Mouse (Mus musculus): ENCODE data around the gene Plbd1.

Gene Plbd1

DNA sequence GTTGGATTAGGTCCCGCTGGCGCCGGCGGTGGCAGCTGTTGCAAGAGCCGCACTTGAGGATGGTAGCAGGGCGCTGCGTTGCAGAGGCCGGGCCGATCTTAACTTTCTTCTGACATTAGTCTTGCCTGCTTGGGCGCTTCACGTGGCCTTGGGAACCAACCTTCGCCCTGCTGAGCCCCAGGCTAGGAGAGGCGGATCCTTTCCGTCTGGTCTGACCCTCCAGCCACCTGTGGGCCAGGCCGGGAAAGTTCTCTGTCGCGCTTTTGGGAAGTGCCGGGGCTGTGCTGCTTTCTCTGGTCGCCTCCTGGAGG, at the start of gene Plbd1:
Plbd1 (minus strand) TSS at position 223 of the 311 bp plus-strand sequence.
- 10% methylated on average over 19 of the region's 19 CpGs for WGBS

DNA sequence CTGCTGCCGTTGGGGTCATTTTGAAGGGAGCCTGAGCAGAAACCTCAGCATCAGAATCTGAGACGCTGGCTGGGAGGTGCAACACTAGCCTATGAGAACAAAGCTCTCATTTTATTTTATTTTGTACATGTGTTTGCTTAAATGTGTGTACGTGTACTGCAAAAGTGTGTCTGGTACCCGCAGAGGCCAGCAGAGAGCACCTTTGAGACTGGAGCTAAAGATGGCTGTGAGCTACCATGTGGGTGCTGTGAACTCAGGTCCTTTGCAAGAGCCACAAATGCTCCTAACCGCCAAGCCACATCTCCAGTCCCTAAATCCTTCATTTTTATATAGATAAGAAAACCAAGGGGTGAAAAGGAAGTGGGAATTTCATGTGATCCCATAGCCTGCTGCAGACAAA, 48.7 kb upstream of the Plbd1 start:
- WGBS: 90% methylated on average over 5 of the region's 5 CpGs

DNA sequence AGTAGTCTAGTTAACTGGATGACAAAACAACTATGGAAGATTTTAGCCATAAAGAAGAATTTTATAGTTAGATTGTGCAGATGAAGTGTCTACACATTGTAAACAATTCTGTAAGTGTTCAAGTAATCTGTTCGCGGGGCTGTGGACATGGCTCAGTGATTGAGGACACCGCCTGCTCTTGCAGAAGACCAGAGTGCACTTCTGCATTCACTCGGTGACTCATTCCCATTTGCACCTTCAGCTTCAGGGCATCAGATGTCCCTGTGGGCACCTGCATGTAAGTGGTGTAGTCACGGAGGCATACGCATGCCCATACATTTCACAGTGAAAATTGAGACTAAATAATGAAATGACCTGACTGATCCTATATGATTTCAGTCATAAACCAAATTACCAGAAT, 46.9 kb upstream of the Plbd1 start:
- 95% methylated on average over 6 of the region's 6 CpGs for WGBS

DNA sequence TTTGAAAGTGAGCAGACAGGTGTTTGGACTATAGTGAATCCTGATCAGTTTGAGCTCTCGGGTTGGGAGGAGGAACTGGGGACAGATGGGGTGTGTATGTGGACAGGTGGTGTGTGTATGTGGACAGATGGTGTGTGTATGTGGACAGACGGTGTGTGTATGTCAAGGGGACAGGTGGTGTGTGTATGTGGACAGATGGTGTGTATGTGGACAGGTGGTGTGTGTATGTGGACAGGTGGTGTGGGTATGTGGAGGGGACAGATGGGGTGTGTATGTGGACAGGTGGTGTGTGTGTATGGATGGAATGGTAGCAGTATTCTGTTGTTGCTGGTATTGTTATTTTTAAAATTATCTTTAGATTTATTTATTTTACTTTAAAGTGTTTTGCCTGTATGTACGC, 40.1 kb upstream of the Plbd1 start:
- WGBS: 82% methylated on average over 3 of the region's 3 CpGs

DNA sequence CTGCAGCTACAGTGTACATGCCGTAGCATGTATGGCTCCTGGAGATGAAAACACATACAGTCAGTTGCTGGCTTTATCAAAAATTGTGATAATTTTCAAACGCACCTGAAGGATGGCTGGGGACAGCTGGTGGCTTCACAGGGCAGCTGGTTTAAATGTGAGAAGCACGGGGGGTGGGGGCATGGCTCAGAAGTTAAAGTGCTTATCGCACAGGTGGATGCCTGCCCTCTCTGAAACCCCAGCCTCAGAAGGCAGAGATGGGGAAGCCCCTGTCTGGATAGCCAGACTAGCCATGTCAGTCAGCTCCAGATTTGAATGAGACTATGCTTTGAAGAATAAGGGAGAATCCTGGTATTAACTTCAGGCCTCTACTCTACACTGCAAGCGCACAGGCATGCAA, 39.5 kb upstream of the Plbd1 start:
- 94% methylated on average over 5 of the region's 5 CpGs for WGBS

DNA sequence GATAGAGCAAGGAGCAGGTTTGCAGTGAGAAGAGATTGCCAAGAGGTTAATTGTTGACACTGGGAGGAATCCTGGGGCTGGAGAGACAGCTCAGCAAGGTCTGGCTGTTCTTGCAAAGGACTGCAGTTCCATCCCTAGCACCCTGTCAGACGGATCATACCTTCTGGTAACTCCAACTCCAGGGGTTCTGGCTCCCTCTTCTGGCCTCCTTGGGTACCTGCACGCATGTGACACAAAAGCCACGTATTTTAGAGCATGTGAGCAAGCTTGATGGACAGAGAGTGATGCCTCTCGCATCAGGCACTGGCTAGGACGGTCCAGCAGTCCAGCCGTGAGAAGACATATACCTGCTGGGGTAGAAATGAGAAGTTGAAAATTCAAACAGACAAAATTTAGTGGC, 29.6 kb upstream of the Plbd1 start:
- 91% methylated on average over 6 of the region's 6 CpGs for WGBS

DNA sequence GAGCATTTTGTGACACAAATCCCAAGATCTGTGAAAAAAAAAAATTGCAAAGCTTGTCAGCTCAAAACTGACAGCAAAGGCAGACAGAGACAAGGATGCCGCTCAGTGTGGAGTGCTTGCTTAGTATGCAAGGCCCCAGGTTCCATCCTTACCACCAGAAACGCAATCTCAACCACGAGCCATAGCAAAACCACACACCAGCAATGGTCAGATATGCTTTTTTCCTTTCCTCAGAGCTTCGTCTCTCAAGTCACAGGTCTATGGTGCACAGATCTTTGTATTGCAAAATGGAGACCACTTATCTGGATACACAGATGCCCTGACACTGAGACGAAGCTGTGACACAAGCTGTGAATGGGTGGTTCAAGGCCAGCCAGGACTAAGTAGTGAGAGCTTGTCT, 28.8 kb upstream of the Plbd1 start:
- 84% methylated on average over 5 of the region's 5 CpGs for WGBS

DNA sequence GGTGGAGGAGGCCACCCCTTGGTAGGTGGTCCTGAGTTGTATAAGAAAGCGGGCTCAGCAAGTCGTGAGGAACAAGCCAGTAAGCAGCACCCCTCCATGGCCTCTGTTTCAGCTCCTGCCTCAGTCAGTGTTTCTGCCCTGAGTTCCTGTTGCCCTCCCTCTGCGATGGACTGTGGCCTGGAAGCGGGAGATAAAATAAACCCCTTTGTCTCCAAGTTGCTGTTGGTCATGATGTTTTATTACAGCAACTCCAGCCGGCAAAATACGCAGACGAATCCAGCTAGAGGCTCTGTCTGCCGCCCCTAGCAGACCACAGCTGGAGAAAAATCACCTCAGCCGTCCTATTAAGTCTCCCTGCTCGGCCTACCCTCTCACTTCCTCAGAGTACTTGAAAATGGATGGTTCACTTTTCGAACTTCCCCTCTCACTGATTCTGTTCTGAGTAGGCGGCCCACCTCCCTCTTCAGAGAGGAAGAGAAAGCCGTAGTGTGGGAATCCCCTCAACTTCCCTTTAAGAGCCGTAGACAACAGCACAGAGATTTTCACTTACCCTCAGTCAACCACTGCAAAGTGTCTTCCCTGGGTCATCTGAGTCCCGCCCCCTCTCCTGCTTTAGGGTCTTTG, 28.2 kb upstream of the Plbd1 start:
- WGBS: 71% methylated on average over 15 of the region's 15 CpGs

DNA sequence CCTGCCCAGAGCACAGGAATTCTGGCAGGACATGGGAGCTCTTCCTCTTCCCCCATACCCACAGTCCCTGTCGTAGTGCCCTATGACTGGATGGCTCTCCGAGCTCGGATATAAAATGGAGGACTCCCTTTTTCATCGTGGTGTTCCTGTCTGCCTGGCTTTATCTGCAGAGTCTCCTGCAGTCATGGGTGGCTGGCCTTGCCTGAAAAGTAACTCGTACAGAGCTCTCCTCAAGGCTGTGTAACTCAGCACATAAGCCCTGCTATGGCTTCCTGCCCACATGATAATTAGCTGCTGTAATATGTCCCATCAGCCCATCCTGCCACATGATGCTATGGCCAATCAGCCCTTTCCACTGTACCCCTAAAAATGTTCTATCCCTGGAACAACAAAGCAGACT, 23.7 kb upstream of the Plbd1 start:
- whole genome bisulfite sequencing: 74% methylated on average over 5 of the region's 5 CpGs

DNA sequence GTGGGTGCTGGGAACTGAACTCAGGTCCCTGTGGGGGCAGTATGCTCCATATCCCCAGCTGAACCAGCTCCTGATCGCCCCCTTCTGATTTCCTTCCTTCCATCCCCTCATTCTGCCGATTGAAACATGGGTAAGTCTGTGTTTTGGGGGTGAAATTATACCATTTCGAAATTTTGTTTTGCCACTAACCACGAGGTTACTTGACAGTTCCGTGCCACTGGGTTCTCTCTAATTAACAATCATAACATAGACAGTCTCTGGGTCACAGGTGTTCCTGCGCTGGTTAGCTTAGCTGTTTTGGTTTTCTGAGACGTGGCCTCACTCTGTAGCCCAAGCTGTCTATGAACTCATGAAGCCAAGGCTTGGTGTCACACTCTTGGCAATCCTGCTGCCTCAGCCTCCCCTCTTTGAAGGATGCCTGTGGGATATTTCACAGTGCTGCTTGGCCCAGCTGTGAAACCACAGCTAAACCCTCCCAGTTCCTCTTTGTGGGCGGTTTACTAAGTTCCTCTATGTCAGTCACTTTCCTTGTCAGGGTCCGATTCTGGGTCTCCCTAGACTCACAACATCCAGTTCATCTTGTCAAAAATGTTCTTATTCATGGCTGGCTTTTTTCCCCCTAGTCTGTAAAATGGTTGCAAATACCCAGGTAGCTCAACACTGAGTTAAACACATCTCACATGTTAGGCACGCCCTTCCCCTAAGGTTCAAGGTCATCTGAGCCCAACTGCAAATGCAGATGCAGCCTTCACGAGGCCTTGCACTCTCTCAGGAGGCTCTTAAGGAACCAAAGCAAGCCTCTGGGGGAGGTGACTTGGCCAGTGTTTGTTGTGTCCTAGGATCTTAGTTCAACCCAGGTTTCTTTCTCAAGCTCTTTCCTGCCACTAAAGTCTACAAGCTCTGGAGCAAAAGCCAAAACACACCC, 21.9 kb upstream of the Plbd1 start:
- WGBS: 87% methylated on average over 11 of the region's 11 CpGs

DNA sequence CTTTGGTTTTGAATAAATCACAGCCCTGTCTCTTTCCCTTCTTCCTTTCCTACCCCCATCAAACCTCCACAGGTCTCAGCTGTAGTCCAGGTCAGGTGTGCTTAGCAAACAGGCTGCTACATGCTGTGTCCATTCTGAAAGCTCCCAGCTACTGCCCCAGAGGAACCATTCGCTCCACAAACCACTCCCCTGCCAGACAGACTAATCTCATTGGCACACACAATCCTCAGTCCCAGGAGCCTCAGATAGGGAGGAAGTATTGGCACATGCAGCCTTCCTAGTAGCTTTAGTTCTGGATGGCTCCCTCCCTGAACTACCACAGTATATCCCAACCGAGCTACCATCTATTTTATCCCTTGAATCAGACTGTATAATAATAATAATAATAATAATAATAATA, 17.7 kb upstream of the Plbd1 start:
- 54% methylated on average over 2 of the region's 2 CpGs for WGBS

DNA sequence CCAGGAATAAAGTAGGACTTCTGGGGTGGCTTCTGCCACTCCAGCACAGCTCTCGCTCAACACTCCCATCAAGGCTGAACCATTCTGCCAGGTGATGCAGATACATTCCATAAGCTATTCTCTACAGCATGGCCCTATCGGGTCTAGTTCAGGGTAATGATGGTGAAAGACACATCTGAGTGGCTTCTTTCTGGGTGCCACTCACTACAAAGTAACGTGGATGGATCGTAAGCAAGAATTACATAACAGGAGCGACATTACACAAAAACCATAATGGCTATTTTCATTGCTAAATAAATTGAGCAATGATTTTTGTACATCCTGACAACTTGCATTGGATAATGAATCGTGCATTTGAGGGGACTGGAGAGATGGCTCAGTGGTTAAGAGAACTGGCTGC, 13.2 kb upstream of the Plbd1 start:
- WGBS: 91% methylated on average over 6 of the region's 6 CpGs

DNA sequence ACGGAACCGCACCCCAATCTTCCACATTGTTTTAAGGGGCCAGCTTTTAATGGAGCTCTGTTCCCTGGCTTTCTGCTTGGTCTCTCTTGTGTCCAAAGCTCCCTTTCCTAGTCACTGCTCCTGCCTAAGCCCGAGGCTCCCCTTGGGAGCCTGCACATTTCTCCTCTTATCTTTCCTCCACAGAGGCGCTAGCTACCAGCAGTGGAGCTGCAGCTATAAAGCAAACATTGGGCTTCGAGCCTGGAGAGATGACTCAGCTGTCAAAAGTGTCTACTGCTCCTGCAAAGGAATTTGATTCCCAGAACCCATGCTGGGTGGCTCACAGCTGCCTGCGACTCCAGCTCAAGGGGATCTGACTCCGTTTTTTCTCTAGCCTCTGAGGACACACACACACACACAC, 10.7 kb upstream of the Plbd1 start:
- 43% methylated on average over 7 of the region's 7 CpGs for WGBS

DNA sequence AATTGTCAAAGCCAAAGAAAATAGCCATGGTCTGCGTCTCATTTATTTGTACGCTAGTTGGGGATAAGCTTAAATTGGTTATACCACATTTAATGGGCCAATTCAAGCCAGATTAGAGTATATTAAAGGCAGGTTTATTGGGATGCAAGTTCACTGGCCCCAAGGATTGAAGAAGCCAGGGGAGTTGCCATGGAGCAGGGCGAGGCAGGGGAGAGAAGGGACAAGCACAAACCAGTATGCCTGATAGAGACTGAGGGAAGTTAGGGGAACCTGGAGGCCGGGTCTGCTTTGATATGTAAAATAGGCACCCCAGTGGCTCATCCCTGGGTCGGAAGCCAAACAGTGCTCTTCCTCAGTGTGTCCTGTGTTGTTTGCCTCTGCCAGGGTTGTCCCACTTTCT, 7.5 kb upstream of the Plbd1 start:
- WGBS: 69% methylated on average over 5 of the region's 5 CpGs

DNA sequence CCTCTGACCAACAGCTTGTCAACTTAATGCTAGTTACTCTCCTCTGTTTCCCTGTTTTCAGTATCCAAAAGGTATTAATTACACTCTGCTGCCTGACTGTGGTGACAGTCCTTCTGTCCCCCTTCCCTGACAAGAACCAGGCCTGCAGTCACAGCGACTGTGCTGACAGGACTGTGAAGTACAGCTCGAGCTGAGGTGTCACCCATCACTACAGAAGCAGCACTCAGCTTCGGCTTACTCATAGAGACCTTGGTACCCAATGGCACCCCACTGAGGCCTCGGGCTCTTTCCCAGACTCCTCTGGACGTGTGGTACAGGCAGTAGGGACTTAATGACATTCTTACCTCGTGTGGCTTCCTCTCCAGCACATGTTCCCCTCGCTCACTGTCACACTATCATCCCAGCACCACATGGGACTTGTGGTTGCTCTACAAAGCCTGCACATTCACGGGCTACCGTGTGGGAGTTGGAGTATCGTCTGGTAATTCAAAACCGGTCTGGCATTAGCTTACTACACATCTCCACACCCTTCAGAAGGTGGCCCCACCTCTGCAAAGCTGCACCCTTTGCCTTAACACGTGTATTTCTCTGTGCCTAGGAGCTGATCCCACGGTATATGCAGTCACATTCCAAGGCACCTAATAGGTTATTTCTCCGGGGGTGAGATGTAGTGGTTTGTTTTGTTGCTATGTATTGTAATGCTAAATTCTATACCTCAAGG, 6.7 kb upstream of the Plbd1 start:
- WGBS: 66% methylated on average over 14 of the region's 14 CpGs

DNA sequence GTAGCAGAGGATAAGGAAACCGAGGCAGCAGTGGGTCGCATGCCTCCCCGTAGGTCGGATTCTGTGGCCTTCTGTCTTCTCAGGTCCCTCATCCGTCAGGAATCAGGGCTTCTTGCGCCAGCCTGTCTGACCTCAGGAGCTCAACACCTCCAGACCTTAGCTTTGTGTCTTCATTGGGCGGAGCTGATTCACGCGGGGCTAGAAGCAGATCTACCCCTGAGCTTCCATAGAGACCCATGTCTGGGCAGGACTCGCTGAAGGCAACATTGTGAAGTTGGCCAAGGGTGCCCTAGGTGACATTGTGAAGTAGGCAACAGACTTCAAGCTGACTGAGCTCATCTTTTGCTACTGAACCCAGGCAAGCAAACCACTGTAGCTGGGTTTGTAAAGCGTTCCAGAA, 335 bp upstream of the Plbd1 start:
- WGBS: 54% methylated on average over 11 of the region's 11 CpGs

DNA sequence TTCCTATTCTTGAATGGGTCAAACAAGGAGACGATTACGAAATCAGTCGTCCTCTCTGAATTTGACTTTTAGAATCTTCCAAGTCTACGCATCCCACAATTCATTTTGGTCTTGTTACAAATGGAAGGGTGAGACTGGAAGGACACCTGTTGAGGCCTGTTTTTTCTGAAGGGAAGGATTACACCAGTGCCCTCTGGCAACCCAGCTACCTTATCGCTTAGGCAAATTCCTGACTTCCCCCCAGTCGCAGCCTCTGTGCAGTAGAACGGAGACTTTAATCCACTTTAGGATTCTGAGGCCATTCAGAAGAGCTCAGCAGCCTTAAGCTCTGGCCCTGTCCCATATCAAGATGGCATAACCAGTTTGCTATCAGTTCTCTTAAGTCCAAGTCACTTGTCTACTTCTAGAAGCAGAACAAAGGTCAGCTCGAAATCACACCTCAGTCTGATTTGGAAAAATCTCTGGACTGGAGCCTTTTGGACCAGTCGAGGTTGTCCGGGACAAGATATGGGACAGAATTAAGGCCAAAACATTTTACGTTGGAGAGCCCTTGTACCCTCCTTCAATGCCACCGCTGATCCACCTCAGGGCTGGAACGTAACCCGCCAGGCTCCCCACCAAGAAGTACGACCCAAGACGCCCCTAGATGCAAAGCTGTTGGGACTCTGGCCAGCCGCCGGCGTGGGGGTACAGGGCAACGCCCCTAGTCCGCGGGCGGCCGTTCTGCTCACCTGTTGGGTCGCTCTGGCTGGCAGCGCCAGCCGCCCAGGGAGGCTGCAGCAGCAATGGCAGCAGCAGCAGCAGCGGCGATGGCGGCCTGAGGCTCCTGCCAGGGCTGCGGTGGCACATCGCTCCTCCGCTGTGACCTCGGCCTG, 660 bp downstream of the Plbd1 start:
- WGBS: 25% methylated on average over 34 of the region's 34 CpGs

DNA sequence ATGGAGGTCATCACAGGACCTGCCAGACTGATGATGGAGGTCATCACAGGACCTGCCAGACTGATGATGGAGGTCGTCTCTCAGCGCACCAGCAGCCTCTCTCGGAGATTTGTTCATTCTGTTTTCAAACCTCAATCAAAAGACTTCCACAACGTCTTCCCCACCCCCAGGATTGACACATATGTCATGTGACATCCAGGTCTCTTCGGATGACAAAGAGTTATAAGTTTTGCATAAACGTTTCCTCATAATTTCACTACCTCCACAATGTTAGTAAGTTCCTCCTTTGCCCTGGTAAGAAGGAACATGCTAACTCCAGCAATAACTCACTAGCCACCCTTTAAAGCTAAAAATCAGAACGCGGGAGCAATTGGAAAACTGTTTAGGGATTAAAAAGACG, 2.5 kb downstream of the Plbd1 start:
- WGBS: 91% methylated on average over 9 of the region's 9 CpGs

DNA sequence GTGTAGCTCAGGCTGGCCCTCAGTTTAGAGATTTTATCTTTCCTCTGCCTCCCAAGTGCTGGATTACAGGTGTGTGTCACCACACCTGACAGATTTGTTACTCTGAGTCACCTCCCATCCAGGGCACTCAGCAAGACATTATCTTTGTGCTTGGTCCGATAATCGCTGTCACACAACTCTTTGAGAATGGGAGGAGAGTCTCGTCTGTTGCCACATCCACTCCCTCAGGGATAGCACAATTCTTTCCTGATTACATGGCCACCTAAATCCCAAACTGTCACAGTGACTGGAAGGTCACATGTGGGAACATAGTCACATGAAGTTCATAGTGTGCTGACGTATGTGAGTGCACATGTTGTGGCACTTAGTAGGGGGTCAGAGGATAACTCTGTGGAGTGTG, 3.4 kb downstream of the Plbd1 start:
- WGBS: 95% methylated on average over 4 of the region's 4 CpGs

DNA sequence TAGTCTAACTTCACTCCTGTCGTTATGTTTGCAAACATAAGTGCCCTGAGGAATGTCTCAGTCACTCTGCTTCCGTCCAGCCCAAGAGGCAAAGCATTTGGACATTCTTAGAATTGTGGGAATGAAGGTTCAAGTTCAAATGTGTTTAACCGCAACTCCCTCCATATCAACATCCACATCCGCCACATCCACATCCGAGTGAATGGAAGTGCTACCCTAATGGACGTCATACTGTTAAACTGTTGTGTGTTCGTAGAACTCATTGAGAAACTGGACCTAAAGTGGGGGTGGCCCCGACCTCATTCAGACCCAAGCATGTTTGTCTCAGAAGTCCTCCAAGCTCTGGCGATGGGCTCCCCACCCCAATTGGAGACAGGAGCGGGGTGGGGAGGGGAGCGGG, 5.9 kb downstream of the Plbd1 start:
- 68% methylated on average over 11 of the region's 11 CpGs for WGBS

DNA sequence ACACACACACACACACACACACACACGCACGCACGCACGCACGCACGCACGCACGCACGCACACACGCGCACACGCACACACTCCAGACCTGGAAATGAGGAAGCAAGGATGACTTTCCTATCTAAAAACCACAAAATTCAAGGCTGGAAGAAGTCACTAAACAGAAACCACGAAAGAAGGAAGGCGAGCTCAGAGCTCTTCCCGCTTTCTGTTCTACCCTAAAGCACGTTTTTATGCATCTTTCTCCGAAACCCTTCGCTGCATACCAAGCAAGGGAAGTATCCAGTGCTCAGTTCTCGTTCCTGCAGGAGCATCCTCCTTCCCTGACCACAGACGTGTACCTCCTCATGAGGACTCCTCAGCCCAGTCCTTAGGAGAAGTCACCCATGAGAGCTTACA, 7.3 kb downstream of the Plbd1 start:
- 95% methylated on average over 20 of the region's 20 CpGs for WGBS

DNA sequence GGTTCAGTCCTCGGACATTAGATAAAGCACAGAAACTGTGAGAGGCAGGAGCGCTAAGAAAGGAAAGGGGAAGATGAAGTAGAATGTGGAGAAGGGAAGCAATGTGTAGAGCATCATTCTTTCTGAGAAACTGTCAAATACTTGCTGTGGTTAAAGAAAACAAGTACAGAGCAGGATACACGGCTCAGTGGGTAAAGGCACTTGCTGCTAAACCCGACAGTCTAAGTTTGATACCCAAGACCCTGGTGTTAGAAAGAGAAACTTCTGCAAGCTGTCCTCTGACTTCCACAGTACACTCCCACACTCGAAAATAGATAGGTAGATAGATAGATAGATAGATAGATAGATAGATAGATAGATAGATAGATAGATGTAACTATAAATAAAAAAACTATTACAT, 8.4 kb downstream of the Plbd1 start:
- 76% methylated on average over 5 of the region's 5 CpGs for WGBS

Data from cerebral cortex, adult 2 months (tissue).